Mouse (Mus musculus): ENCODE measurements around the gene Asic2. TPM values are rescaled to one million over a fixed set of nuclear protein-coding genes. Genes with fewer than 3 reads are reported as not detected.

The Asic2 gene
- polyA plus RNA-seq, 1 experiment: 24.0 TPM

- DNase-seq (ENCODE audit: low read depth): no peak
Observed at GRCm38 (mm10) chr11:81564857-81565256, 403.4 kb downstream of the Asic2 start.

GRCm38 (mm10) chr11:81560374-81560773 lies 407.9 kb downstream of the Asic2 start:
- peak; percentile 73 for DNase-seq (ENCODE audit: low read depth)
- TF ChIP-seq POLR2A (IDR thresholded peaks at IDR 0.05; ENCODE audit: borderline replicate concordance, extremely low read depth, insufficient read depth, insufficient read length, poor library complexity, severe bottlenecking): no peak
- no peak for TF ChIP-seq CTCF (IDR thresholded peaks at IDR 0.05; ENCODE audit: borderline replicate concordance, extremely low read depth, insufficient read depth, insufficient read length)

More at GRCm38 (mm10) chr11:81564857-81565256, 403.4 kb downstream of the Asic2 start:
- no peak for TF ChIP-seq CTCF (IDR thresholded peaks at IDR 0.05; ENCODE audit: borderline replicate concordance, extremely low read depth, insufficient read depth, insufficient read length)
- no peak for TF ChIP-seq POLR2A (IDR thresholded peaks at IDR 0.05; ENCODE audit: borderline replicate concordance, extremely low read depth, insufficient read depth, insufficient read length, poor library complexity, severe bottlenecking)

GRCm38 (mm10) chr11:81543189-81543588 lies 425.1 kb downstream of the Asic2 start:
- no peak for DNase-seq (ENCODE audit: low read depth)
- TF ChIP-seq CTCF (IDR thresholded peaks at IDR 0.05; ENCODE audit: borderline replicate concordance, extremely low read depth, insufficient read depth, insufficient read length): no peak
- no peak for TF ChIP-seq POLR2A (IDR thresholded peaks at IDR 0.05; ENCODE audit: borderline replicate concordance, extremely low read depth, insufficient read depth, insufficient read length, poor library complexity, severe bottlenecking)

- no peak for DNase-seq (ENCODE audit: low read depth)
- no peak for TF ChIP-seq POLR2A (IDR thresholded peaks at IDR 0.05; ENCODE audit: borderline replicate concordance, extremely low read depth, insufficient read depth, insufficient read length, poor library complexity, severe bottlenecking)
- TF ChIP-seq CTCF (IDR thresholded peaks at IDR 0.05; ENCODE audit: borderline replicate concordance, extremely low read depth, insufficient read depth, insufficient read length): no peak
Observed at GRCm38 (mm10) chr11:81535121-81535717, 433.0 kb downstream of the Asic2 start.

- peak; percentile 77 for DNase-seq (ENCODE audit: low read depth)
- TF ChIP-seq CTCF (IDR thresholded peaks at IDR 0.05; ENCODE audit: borderline replicate concordance, extremely low read depth, insufficient read depth, insufficient read length): peak; percentile 86
- TF ChIP-seq POLR2A (IDR thresholded peaks at IDR 0.05; ENCODE audit: borderline replicate concordance, extremely low read depth, insufficient read depth, insufficient read length, poor library complexity, severe bottlenecking): no peak
Observed at GRCm38 (mm10) chr11:81534686-81535085, 433.6 kb downstream of the Asic2 start.

GRCm38 (mm10) chr11:81531906-81532305 lies 436.4 kb downstream of the Asic2 start:
- TF ChIP-seq CTCF (IDR thresholded peaks at IDR 0.05; ENCODE audit: borderline replicate concordance, extremely low read depth, insufficient read depth, insufficient read length): peak; percentile 22; the same call in 1 of the 2 replicates
- no peak for TF ChIP-seq POLR2A (IDR thresholded peaks at IDR 0.05; ENCODE audit: borderline replicate concordance, extremely low read depth, insufficient read depth, insufficient read length, poor library complexity, severe bottlenecking)
- peak; percentile 94 for DNase-seq (ENCODE audit: low read depth)

GRCm38 (mm10) chr11:81522927-81523326 lies 445.3 kb downstream of the Asic2 start:
- TF ChIP-seq POLR2A (IDR thresholded peaks at IDR 0.05; ENCODE audit: borderline replicate concordance, extremely low read depth, insufficient read depth, insufficient read length, poor library complexity, severe bottlenecking): no peak
- no peak for TF ChIP-seq CTCF (IDR thresholded peaks at IDR 0.05; ENCODE audit: borderline replicate concordance, extremely low read depth, insufficient read depth, insufficient read length)
- peak; percentile 68 for DNase-seq (ENCODE audit: low read depth)

GRCm38 (mm10) chr11:81521881-81522280 lies 446.4 kb downstream of the Asic2 start:
- no peak for DNase-seq (ENCODE audit: low read depth)
- TF ChIP-seq CTCF (IDR thresholded peaks at IDR 0.05; ENCODE audit: borderline replicate concordance, extremely low read depth, insufficient read depth, insufficient read length) (no peak), POLR2A (IDR thresholded peaks at IDR 0.05; ENCODE audit: borderline replicate concordance, extremely low read depth, insufficient read depth, insufficient read length, poor library complexity, severe bottlenecking) (no peak)

GRCm38 (mm10) chr11:81518001-81518955 lies 450.0 kb downstream of the Asic2 start:
- peak; percentile 93 for DNase-seq (ENCODE audit: low read depth)
- TF ChIP-seq CTCF (IDR thresholded peaks at IDR 0.05; ENCODE audit: borderline replicate concordance, extremely low read depth, insufficient read depth, insufficient read length) (no peak), POLR2A (IDR thresholded peaks at IDR 0.05; ENCODE audit: borderline replicate concordance, extremely low read depth, insufficient read depth, insufficient read length, poor library complexity, severe bottlenecking) (no peak)

GRCm38 (mm10) chr11:81515754-81516153 lies 452.5 kb downstream of the Asic2 start:
- no peak for TF ChIP-seq POLR2A (IDR thresholded peaks at IDR 0.05; ENCODE audit: borderline replicate concordance, extremely low read depth, insufficient read depth, insufficient read length, poor library complexity, severe bottlenecking)
- TF ChIP-seq CTCF (IDR thresholded peaks at IDR 0.05; ENCODE audit: borderline replicate concordance, extremely low read depth, insufficient read depth, insufficient read length): no peak
- no peak for DNase-seq (ENCODE audit: low read depth)

- peak; percentile 86 for DNase-seq (ENCODE audit: low read depth)
- TF ChIP-seq CTCF (IDR thresholded peaks at IDR 0.05; ENCODE audit: borderline replicate concordance, extremely low read depth, insufficient read depth, insufficient read length): no peak
- TF ChIP-seq POLR2A (IDR thresholded peaks at IDR 0.05; ENCODE audit: borderline replicate concordance, extremely low read depth, insufficient read depth, insufficient read length, poor library complexity, severe bottlenecking): no peak
Observed at GRCm38 (mm10) chr11:81512434-81512833, 455.8 kb downstream of the Asic2 start.

Measured in brain, embryonic 14.5 days (tissue).